Mouse (Mus musculus): ENCODE results near the gene Isyna1. TPM values are rescaled to one million over a fixed set of nuclear protein-coding genes. Genes with fewer than 3 reads are reported as not detected.

Isyna1 gene
- polyA plus RNA-seq, 1 experiment = 49.6 TPM

DNA sequence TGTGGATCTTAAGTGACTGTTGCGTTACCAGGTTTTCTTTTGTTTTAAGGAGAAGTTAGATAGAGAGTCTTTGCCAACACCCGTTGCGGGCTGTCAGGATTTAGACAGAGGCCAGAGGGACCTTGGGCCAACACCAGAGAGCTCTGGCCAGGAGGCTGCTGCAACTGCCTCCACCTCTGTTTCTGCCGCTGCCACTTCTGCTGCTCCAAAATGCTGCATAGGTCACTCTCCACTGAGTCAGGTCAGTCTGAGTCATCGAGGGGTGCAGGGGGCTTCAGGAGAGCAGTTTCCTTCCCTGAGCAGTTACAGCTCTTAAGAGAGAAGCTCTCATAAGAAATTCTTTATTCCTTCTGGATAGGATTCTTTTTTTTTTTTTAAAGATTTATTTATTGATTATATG, 32.9 kb downstream of the Isyna1 start:
- DNase-seq (ENCODE audit: low spot score) = no peak

DNA sequence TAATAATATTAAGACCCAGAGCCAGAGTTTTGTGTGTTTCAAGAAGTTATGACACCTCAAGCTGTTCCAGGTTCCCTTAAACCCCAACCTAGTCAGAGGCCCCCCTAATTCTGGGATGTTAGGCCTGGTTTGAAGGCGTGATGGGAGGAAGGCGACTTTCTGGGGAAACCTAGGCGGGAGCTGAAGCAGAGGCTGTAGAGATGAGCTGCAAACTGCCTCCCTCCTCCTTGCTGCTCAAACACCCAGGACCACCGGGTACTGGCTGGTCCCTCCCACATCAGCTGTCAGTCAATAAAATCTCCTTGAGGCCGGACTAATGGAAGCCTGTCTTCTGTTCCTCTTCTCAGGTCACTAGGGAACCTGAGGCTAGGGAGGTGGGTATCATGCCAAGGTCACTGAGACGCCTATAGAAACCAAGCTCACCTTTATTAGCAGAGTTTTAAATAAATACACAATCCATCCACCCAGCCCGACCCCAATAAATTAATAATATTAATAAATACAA, 34.9 kb downstream of the Isyna1 start:
- DNase-seq (ENCODE audit: low spot score) = no peak

DNA sequence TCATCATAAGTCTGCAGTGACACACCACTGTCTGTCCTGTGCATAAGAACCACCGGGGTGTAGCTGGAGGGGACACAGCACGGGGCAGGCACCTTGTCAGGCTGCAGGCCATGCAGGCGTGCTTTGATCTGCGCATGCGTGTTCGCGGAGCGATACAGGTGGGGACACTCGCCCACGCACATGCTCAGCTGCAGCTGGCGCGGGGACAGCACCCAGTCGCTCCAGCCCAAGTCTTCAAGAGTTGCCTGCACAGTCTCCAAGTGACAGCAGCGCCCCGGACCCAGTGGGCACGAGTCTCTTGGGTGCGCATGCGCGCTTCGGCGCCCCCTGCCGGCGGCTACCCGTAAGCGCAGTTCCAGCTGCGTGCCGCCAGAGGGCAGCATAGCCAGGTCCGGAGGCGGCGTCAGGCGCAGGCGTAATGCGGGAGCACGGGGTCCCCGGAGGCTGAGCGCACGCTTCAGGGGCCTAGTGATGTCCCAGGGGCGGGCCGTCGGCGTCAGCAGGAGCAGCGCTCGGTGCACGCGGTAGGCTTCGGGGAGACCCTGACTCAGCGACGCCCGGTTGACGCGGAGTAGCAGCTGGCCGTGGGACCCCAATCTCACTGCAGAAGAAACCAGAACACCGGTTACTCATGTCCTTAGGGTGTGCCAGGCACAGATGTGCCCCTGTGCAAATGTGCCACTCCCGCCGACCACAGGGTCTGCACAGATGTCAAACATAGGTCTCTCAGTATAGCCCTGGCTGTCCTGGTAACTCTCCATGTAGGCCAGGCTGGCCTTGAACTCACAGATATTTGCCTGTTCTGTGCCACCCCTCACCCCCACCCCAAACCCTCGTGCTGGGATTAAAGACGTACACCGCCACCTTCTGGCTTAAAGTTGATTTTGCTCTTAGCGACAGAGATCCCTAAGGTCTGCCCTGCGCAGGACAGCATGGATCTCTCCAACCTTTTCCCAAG, 35.7 kb downstream of the Isyna1 start:
- peak; percentile 92 for DNase-seq (ENCODE audit: low spot score)

DNA sequence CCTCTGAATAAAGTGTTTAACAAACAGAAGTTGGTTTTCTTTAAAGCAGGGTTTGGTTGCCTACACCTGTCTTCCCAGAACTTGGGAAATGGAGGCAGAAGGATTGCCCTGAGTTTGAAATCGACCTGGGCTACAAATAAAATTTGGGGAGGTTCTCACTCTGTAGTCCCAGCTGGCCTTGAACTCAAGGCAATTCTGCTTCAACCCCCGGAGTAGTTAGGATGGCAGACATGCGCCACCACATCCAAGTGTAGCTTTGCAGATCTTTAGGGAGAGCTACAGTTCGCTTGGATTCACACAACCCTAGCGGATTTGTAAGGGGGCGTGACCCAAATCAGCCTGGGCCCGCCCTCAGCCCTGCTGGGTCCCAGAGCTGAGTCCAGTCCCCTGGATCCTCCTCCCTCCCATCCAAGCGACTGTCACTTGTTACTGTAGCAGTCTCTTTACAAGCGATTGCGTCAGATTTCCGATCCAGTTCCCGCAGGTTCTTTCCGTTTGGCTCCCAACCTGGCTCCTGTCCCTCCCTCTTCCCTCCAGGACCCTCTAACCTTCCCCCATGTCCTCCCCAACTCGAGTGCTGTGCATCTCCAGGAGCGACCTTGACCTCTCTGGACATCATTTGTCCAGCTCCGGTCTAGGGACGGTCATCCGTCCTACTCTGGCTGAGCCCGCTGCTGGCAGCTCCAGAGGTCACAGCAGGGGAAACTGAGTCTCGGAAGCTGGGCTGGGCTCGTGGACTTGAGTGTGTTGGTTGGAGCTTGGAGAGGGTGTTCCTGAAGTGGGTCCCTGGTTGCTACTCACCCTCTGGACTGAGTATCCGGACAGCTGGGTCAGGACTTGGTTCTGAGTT, 36.6 kb downstream of the Isyna1 start:
- DNase-seq (ENCODE audit: low spot score) = no peak

DNA sequence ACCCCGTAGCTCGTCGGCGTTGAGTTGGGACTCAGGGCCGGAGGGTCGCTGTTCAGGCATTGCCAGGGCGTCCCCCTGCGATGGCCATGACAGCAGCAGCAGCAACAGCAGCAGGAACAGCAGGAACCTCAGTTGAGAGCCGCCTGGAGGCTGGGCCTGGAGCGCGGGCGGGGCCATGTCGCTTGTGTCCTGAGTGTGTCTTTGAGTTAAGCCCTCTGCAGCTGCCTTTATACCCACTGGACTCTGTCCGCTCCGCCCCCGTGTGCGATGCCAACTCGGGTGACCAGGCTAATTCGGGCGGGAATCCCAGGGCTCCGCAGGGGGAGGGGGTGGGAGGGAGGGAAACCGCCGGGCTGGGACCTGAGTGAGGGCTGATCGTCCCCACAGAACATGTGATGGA, 37.3 kb downstream of the Isyna1 start:
- no peak for DNase-seq (ENCODE audit: low spot score)

DNA sequence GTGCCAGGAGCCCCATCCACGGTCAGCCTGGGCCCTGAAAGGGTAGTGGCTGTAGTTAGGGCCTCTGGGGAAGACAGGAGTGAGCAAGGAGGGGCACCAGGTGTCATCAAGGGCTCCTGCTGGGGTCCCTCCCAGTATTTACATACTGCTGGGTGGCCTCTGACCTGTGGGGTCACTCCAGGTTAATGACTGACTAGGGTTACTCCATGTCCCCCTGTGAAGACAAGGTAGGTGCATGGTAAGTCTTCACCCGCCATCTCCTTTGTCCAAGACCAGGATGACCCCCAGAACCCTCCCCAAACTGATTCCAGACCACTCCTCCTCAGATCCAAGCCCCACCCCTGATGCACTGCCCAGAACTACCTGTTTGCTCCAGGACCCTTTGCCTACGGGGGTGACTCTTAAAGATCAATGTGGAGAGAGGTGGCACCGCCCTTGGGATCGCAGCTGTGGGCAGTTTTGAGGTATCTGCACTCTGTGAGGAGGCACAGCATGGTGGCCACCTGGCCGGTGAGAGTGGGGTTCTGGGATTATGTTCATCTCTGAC, 38.2 kb downstream of the Isyna1 start, which contains the start of gene Gdf15:
Gene Gdf15 (minus strand): TSS at position 111 of the 547 bp plus-strand sequence.
- no peak for DNase-seq (ENCODE audit: low spot score)

DNA sequence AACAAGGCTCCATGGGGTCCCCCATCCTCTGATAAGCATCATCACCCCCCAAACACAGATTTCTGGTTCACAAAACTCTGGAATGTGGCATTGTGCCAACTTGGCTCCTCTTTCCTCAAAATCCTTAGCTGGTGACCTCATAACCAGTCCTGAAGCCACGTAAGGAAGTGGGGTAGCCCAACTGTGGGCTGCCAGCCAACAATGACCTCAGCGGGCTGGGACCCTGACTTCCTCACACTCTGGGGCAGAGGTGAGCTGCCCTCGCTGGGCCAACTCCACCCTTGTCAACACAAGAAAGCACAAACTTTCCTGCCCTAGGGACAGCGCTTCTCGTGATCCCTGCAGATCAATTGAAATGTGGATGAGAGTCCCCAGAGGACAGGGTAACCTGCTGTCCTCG, 39.9 kb downstream of the Isyna1 start:
- DNase-seq (ENCODE audit: low spot score) = no peak

DNA sequence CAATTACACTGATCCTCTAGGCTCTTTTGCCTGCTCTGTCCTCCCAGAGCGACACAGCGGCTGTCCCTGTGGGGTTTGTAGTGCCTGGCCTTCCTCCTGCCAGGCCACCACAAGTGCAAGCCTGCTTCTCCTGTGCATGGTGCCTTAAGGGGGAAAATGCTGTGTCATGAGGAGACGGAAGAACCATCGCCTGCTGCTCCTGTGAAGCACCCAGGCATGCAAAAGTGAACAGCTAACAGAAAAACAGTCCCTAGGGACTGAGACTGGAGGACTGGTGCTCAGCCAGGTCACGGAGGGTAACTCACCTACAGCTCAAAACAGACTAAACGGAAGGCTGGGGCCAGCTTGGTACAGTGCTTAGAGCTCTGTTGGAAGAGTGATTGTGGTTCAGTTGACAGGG, 41.4 kb downstream of the Isyna1 start:
- DNase-seq (ENCODE audit: low spot score) = no peak

DNA sequence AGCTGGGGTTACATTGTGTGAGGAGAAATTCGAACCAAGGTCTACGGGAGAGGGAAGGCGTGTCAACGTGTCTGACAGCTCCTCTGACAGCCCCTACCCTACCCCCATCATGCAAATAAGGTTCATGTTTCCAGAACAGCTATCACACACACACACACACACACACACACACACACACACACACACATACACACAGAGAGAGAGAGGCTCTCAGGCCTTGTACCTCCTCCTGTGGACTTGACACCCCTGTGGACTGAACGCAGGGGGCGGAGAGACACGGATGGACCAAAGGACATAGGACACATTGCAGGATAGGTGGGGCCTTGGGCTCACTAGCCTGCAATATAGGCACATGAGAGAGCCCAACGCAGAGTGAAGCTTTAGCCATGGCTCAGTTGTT, 42.7 kb downstream of the Isyna1 start:
- no peak for DNase-seq (ENCODE audit: low spot score)

DNA sequence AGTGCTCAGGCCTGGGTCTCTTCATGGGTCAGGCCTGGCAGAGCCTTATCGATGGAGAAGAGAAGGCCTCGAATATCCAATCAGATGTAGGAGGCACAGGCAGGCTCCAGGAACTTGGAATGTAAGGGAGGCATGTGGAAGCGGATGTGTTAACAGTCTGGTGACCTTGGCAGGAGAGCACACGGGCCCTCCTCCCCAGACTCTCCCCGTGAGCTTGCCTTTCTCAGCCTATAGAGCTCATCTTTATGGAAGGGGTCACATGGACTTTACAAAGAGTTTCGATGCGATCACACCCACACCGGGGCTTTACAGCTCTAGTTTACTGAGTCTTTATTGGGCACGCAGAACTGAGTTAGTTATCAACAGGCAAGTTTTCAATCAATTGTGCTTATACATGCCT, 44.6 kb downstream of the Isyna1 start:
- DNase-seq (ENCODE audit: low spot score) = no peak

DNA sequence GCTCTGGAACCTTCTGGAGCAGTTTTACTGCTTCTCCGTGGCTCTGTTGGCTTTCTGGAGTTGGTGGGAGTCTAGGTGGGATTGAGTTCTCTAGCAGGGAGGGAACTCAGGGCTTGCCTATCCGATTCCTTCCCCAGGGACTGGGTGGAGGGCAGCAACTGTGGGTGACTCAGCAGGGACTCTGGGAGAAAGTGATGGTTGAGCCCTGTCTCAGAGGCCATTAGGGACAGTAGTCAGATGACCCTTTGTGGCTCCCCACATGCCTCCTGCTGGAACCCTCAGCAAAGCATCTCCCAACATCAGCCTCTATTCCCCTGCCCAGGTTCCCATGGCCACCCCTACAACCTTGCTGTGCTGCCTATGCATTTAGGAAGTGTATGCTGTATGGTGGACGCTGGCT, 48.8 kb downstream of the Isyna1 start:
- DNase-seq (ENCODE audit: low spot score) = no peak

DNA sequence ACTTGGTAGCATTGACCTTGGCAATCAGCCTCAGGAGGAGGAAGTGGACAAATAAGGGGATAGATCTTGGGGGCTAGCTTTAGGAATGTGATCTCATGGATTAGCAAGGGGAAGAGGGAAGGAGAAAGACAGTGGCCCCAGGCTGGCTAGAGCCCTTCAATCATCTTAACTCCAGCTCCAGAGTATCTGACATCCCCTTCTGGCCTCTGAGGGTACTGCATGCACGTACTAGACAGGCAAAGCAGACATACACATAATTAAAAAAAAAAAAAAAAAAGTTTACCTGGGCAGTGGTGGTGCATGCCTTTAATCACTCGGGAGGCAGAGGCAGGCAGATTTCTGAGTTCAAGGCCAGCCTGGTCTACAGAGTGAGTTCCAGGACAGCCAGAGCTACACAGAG, 49.9 kb downstream of the Isyna1 start:
- no peak for DNase-seq (ENCODE audit: low spot score)

DNA sequence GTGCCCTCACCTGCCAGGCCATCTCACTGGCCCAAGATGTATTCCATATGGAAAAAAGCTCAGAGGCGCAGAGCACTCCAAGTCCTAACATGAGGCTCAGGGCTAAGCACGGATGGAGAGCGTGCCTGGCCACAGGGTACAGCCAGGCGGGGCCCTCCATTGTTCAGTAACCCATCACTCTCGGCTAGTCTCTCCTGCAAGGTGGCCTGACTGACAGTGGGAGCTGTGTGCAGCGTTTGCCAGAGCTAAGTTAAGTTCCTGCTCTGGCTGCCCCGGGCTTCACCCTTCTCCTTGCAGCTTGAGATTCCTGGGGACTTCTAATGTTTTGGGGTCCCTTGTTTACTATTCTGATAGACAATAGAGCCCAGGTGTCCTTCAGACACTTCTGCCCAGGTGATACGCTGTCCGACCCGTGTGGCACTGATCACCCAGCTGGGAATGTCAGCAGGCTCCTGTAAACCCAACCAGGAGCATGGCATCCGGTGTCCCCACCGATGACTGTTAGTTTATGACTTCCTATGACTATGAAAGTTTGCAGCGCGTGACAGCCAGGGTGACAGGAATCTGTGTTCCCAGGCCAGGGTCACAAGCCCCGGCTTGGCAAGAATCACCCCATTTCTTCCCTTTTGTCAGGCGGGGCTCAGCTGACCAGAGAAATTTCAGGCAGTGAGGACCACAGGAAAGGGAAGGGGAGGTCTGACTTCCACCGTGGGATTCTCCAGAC, 51.5 kb downstream of the Isyna1 start:
- no peak for DNase-seq (ENCODE audit: low spot score)

DNA sequence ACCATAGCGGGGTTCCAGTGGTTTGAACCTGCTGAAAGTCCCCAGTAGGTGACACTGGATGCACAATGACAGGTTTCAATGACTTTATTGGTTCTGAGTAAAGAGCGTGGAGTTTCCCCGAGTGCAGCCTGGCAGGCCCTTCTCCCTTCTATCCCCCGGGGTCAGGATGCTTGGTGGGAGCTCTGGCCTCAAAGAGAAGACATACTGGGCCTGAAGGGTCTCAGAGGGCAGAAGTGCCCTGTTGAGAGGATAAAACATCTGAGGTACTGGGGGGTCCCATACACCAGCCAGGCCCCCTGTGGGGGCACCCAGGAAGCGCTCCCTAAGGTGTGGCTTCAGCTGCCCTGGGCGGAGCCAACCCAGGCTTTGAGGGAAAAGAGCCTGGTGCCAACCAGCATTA, 52.2 kb downstream of the Isyna1 start:
- DNase-seq (ENCODE audit: low spot score) = no peak

DNA sequence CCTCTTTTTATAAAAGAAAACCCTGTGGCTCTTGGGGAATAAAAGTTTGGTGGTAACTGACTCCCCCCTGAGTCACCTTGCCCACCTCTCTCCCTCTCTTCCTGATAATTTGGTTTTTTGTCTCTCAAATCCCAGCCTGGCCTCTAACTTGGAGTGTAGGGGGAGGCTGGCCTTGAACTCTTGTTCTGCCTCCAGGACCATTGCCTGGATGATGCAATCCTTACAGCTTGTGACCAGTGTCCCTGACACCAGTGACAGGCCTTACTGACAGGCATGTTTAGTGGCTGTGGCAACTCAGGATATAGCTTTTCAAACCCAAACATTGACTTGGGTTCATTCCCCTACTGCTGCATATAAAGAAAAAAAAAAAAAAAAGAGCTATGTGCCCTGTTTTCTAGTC, 52.6 kb downstream of the Isyna1 start:
- no peak for DNase-seq (ENCODE audit: low spot score)

Other genes with a start within 250 kb of the Isyna1 start
- gene Upf1, start 241.1 kb upstream of the Isyna1 start, polyA plus RNA-seq (2012; rRNA removed) = 16.4 and 30.5 TPM in 2 replicates
- gene Comp, start 220.8 kb upstream of the Isyna1 start, polyA plus RNA-seq (2012; rRNA removed) = 0.22 and 0.23 TPM in 2 replicates
- gene Crtc1, start 154.8 kb upstream of the Isyna1 start, polyA plus RNA-seq (2012; rRNA removed) = 7.9 and 11.7 TPM in 2 replicates
- 34.7 and 36.9 TPM in 2 replicates for gene Klhl26, start 117.4 kb upstream of the Isyna1 start, polyA plus RNA-seq (2012; rRNA removed)
- 0.08 and 0.28 TPM in 2 replicates for gene Tmem59l, start 107.0 kb upstream of the Isyna1 start, polyA plus RNA-seq (2012; rRNA removed)
- gene Crlf1, start 101.2 kb upstream of the Isyna1 start, polyA plus RNA-seq (2012; rRNA removed) = 0.40 and 0.41 TPM in 2 replicates
- 119 and 129 TPM in 2 replicates for gene Rex1bd, start 87.6 kb upstream of the Isyna1 start, polyA plus RNA-seq (2012; rRNA removed)
- 881 and 1,275 TPM in 2 replicates for gene Uba52, start 83.6 kb upstream of the Isyna1 start, polyA plus RNA-seq (2012; rRNA removed)
- gene Fkbp8, start 66.6 kb upstream of the Isyna1 start, polyA plus RNA-seq (2012; rRNA removed) = 300 and 366 TPM in 2 replicates
- gene Kxd1, start 66.4 kb upstream of the Isyna1 start, polyA plus RNA-seq (2012; rRNA removed) = 73.9 and 74.2 TPM in 2 replicates
- 21.3 and 26.9 TPM in 2 replicates for gene Ell, start 54.9 kb upstream of the Isyna1 start, polyA plus RNA-seq (2012; rRNA removed)
- 73.5 and 74.6 TPM in 2 replicates for gene Ssbp4, start 14.5 kb downstream of the Isyna1 start, polyA plus RNA-seq (2012; rRNA removed)
- 5.2 and 6.2 TPM in 2 replicates for gene Lrrc25, start 21.8 kb downstream of the Isyna1 start, polyA plus RNA-seq (2012; rRNA removed)
- 0.84 and 1.1 TPM in 2 replicates for gene Gdf15, start 38.1 kb downstream of the Isyna1 start, polyA plus RNA-seq (2012; rRNA removed)
- 19.2 and 20.6 TPM in 2 replicates for gene Pgpep1, start 66.0 kb downstream of the Isyna1 start, polyA plus RNA-seq (2012; rRNA removed)
- 97.8 and 99.4 TPM in 2 replicates for gene Lsm4, start 78.9 kb downstream of the Isyna1 start, polyA plus RNA-seq (2012; rRNA removed)
- 132 and 153 TPM in 2 replicates for gene Jund, start 104.6 kb downstream of the Isyna1 start, polyA plus RNA-seq (2012; rRNA removed)
- not detected in 2 replicates for gene Iqcn, start 109.1 kb downstream of the Isyna1 start, polyA plus RNA-seq (2012; rRNA removed)
- gene Gm3336, start 124.2 kb downstream of the Isyna1 start, polyA plus RNA-seq (2012; rRNA removed) = 0.46 and 0.56 TPM in 2 replicates
- 0.54 and 0.59 TPM in 2 replicates for gene Pde4c, start 129.3 kb downstream of the Isyna1 start, polyA plus RNA-seq (2012; rRNA removed)
- 34.1 and 35.3 TPM in 2 replicates for gene Rab3a, start 160.3 kb downstream of the Isyna1 start, polyA plus RNA-seq (2012; rRNA removed)
- gene Mpv17l2, start 166.6 kb downstream of the Isyna1 start, polyA plus RNA-seq (2012; rRNA removed) = 38.2 and 41.9 TPM in 2 replicates
- gene Pik3r2, start 182.3 kb downstream of the Isyna1 start, polyA plus RNA-seq (2012; rRNA removed) = 57.3 and 66.0 TPM in 2 replicates
- gene Mast3, start 210.7 kb downstream of the Isyna1 start, polyA plus RNA-seq (2012; rRNA removed) = 19.5 and 19.7 TPM in 2 replicates
- gene Il12rb1, start 214.1 kb downstream of the Isyna1 start, polyA plus RNA-seq (2012; rRNA removed) = 0.58 and 0.94 TPM in 2 replicates
- gene Arrdc2, start 245.3 kb downstream of the Isyna1 start, polyA plus RNA-seq (2012; rRNA removed) = 20.4 and 27.4 TPM in 2 replicates